Mouse (Mus musculus) liver, embryonic 12.5 days (tissue): ENCODE results near the gene Krt26. TPM values are rescaled to one million over a fixed set of nuclear protein-coding genes. Genes with fewer than 3 reads are reported as not detected.

Source experiments
- ATAC-seq: fragments of 200-750 bp; cut with Nextera tagmentation; 2 replicates; pipeline ENCODE4 v1.8.0; 2017; ENCODE audit warnings: moderate number of reproducible peaks, mild to moderate bottlenecking, moderate library complexity
- H3K27ac ChIP-seq: fragments of 300-500 bp; sonication (generic); 2 replicates; pipeline ENCODE4 v1.5.1; 2016; ENCODE audit warnings: mild to moderate bottlenecking
- H3K27me3 ChIP-seq: fragments of 300-500 bp; sonication (generic); replicated peaks from 2 replicates; pipeline ENCODE4 v1.6.1; 2016; ENCODE audit warnings: mild to moderate bottlenecking, moderate library complexity
- H3K36me3 ChIP-seq: fragments of 300-500 bp; sonication (generic); 2 replicates; pipeline ENCODE4 v1.6.1; 2016; ENCODE audit warnings: mild to moderate bottlenecking, moderate library complexity
- H3K4me1 ChIP-seq: fragments of 300-500 bp; sonication (generic); 2 replicates; pipeline ENCODE4 v1.6.1; 2016
- H3K4me2 ChIP-seq: fragments of 300-500 bp; sonication (generic); 2 replicates; pipeline ENCODE4 v1.6.1; 2016; ENCODE audit warnings: mild to moderate bottlenecking, moderate library complexity
- H3K4me3 ChIP-seq: fragments of 300-500 bp; sonication (generic); 2 replicates; pipeline ENCODE4 v1.5.1; 2016; ENCODE audit warnings: mild to moderate bottlenecking, moderate library complexity
- H3K9ac ChIP-seq: fragments of 300-500 bp; sonication (generic); 2 replicates; pipeline ENCODE4 v1.6.1; 2016; ENCODE audit warnings: mild to moderate bottlenecking, moderate library complexity
- H3K9me3 ChIP-seq: fragments of 300-500 bp; sonication (generic); replicated peaks from 2 replicates; pipeline ENCODE4 v1.6.1; 2016; ENCODE audit warnings: mild to moderate bottlenecking, moderate library complexity
- WGBS: fragments of 180-500 bp; shearing (Covaris S2); methylation state at CpG from one replicate; pipeline ENCODE4 v1.1.7; 2016; ENCODE audit not compliant: insufficient replicate concordance; 5-methylcytosine and 5-hydroxymethylcytosine counted together
- polyA plus RNA-seq: library from polyadenylated mRNA; unstranded; fragments of >200 nt; fragmentation: Nextera tagmentation; extraction: Ambion mirVana; gene quantifications from 2 replicates; pipeline ENCODE4 v1.2.1, GENCODE M21; 2016

Gene Krt26
- polyA plus RNA-seq, 1 experiment from 2014 or later: not detected

DNA sequence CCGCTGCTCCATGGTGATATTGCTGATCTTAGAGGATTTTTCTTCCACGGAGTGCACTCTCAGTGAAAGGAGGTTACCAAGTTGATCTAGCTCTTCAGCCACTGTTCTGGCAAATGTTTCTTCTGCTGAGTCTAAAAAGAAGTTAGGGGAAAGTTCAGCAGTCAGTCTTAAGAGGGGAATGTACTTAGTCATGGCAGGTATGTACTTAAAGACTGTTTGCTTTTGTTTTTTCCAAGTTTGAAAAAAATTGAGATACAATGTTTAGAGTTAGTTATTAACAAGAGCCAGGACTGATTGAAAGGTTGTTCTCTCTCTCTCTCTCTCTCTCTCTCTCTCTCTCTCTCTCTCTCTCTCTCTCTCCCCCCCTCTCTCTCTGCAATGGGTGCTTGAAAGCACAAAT is 8.1 kb downstream of the Krt26 start:
- Histone ChIP-seq H3K4me3 (no peak overlapping the region), H3K27ac (no peak overlapping the region), H3K4me2 (no peak overlapping the region), H3K9me3 (no peaks in the 10 kb centered on the region), H3K27me3 (no peaks in the 10 kb centered on the region; the same call in 1 of the 2 replicates), H3K4me1 (no peaks in the 10 kb centered on the region), H3K9ac (no peak overlapping the region), H3K36me3 (no peaks in the 10 kb centered on the region)
- no peak for ATAC-seq
- WGBS: 52% methylated on average over 2 of the region's 2 CpGs

DNA sequence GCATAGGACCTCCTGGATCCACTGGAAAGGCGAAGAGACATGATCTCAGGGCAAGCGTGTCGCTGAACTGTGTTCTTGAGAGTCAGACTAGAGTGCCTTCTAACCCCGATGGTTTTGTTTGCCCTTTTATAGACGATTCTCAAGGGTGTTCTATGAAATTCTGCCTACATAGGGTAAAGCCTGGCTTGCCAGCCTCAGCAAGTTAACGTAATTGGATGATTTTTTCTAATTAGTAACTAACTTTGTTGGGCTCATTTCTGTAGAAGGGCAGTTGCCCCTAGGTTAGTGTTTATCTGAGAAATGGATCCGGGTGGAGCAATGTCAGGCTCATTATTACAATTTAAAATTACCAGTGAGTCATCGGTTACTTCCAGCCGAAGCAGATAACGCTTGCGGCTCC is 14.9 kb downstream of the Krt26 start, which contains the start of gene Krt25:
Krt25 (minus strand) TSS at position 101 of the 400 bp plus-strand sequence.
- Histone ChIP-seq H3K4me2 (no peak within 1 kb of the TSS), H3K27me3 (no peaks in the 10 kb centered on the region), H3K9ac (no peak within 1 kb of the TSS), H3K4me1 (no peaks in the 10 kb centered on the region), H3K4me3 (no peak within 1 kb of the TSS), H3K27ac (no peak within 1 kb of the TSS), H3K9me3 (no peaks in the 10 kb centered on the region), H3K36me3 (no peaks in the 10 kb centered on the region)
- WGBS: 80% methylated on average over 11 of the region's 11 CpGs
- no peak for ATAC-seq

DNA sequence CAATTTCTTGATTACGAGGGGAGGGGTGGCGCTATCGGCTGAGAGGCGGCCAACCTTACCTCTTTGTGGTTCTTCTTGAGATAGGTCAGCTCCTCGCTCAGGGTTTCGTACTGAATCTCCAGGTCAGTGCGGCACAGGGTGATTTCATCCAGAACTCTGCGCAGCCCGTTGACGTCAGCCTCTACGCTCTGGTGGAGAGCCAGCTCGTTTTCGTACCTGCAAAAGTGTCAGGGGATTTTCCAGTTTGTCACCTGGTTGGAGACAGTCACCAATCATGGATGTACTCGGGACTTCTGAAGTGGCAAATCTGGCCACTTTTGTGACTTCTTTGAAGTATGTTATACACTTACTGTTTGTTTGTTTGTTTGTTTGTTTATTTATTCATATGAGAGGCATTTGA is 16.7 kb downstream of the Krt26 start:
- H3K27me3 ChIP-seq: no peaks in the 10 kb centered on the region
- 64% methylated on average over 14 of the region's 14 CpGs for WGBS
- ATAC-seq: no peak
- H3K9me3 ChIP-seq: no peaks in the 10 kb centered on the region
- no peaks in the 10 kb centered on the region for H3K36me3 ChIP-seq
- no peak overlapping the region for H3K4me3 ChIP-seq
- no peaks in the 10 kb centered on the region for H3K4me1 ChIP-seq
- H3K4me2 ChIP-seq: no peak overlapping the region
- H3K9ac ChIP-seq: no peak overlapping the region
- no peak overlapping the region for H3K27ac ChIP-seq

DNA sequence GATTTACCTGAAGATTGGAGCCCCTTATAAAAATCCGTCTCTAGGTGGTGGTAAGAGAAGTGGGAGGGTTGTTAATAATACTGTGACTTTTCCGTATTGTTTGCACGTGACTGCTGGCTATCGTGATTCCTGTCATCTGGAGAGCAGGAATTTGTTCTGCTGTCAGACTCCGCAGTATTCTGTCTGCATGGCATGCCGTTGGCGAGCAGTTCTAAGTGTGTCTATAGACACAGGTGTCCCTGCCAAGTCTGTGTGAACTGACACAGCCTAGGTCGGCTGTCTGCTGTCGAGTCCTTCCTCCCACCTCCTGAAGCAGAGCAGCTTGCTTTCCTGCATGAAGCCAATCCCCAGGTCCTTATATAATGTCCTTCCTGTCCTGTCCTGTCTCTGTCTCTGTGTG is 18.6 kb downstream of the Krt26 start:
- H3K4me1 ChIP-seq: no peaks in the 10 kb centered on the region
- H3K27me3 ChIP-seq: 0 out of 2 replicates have a peak, but pooled peaks cover 3% of the 10 kb centered on the region
- no peak for ATAC-seq
- 61% methylated on average over 9 of the region's 9 CpGs for WGBS
- no peak overlapping the region for H3K27ac ChIP-seq
- no peak overlapping the region for H3K9ac ChIP-seq
- no peaks in the 10 kb centered on the region for H3K36me3 ChIP-seq
- no peak overlapping the region for H3K4me2 ChIP-seq
- H3K4me3 ChIP-seq: no peak overlapping the region
- no peaks in the 10 kb centered on the region for H3K9me3 ChIP-seq

DNA sequence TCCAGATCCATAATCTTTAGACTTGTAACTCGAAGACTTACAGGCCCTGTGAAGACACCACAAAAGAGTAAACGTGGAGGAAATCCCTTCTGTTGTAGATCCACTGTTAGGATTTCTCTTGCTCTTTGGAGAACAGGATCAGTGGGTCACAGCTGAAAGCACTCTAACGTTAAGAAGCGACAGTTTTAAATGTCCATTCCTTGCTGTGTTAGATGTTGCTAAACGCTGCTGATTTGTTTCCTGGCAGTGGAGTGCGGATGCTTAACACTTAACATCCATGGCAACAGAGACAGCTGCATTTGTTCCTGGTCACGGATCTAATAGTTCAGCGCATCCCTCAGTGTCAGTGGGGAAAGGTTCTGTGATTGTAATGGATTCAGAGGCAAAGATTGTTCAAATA is 21.2 kb downstream of the Krt26 start:
- no peak for ATAC-seq
- WGBS: 64% methylated on average over 8 of the region's 8 CpGs
- 0 out of 2 replicates have a peak, but pooled peaks cover 3% of the 10 kb centered on the region for H3K27me3 ChIP-seq

DNA sequence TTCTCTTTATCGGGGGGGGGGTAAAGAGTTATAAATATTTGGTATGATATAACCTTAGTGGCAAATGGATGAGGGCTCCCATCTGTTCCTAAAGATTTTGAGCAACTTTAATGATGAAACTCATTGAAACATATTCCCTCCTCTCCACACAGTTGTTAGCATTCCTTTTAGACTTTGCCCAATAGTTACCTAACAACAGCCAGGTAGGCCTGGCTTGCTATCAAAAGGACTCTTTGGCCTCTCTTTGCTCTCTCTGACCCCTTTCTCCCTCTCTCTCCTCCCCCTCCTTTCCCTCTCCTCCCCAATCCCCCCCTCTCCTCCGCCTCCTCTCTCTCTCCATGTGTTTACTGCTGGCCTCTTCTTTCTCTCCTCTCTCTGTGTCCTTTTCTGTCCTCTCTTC is 23.2 kb downstream of the Krt26 start:
- 62% methylated on average over 2 of the region's 2 CpGs for WGBS
- H3K36me3 ChIP-seq: no peaks in the 10 kb centered on the region
- 0 out of 2 replicates have a peak, but pooled peaks cover 3% of the 10 kb centered on the region for H3K27me3 ChIP-seq
- H3K4me3 ChIP-seq: no peak overlapping the region
- no peak overlapping the region for H3K27ac ChIP-seq
- no peaks in the 10 kb centered on the region for H3K4me1 ChIP-seq
- ATAC-seq: no peak
- no peaks in the 10 kb centered on the region for H3K9me3 ChIP-seq
- no peak overlapping the region for H3K9ac ChIP-seq
- no peak overlapping the region for H3K4me2 ChIP-seq

More for the DNA sequence above, 21.2 kb downstream of the Krt26 start:
- no peaks in the 10 kb centered on the region for H3K9me3 ChIP-seq
- H3K9ac ChIP-seq: no peak overlapping the region
- no peak overlapping the region for H3K27ac ChIP-seq
- no peaks in the 10 kb centered on the region for H3K36me3 ChIP-seq
- H3K4me3 ChIP-seq: no peak overlapping the region
- no peaks in the 10 kb centered on the region for H3K4me1 ChIP-seq
- H3K4me2 ChIP-seq: no peak overlapping the region

DNA sequence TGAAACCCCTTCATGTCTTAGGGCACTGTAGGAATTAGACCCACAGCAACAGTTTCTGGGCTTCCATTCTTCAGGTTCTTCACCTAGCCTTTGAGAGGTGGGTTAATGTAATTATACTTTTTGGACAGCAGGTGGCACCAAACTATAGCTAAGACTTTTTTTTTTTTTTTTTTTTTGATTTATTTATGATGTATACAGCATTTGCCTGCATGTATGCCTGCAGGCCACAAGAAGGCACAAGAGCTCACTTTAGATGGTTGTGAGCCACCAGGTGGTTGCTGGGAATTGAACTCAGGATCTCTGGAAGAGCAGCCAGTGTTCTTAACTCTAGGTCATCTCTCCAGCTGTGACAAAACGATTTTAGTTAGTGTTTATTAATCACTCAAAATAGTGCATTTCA is 26.9 kb downstream of the Krt26 start:
- Histone ChIP-seq H3K4me3 (no peak overlapping the region), H3K27ac (no peak overlapping the region), H3K36me3 (no peaks in the 10 kb centered on the region), H3K9ac (no peak overlapping the region), H3K9me3 (no peaks in the 10 kb centered on the region), H3K4me1 (no peaks in the 10 kb centered on the region), H3K27me3 (0 out of 2 replicates have a peak, but pooled peaks cover 3% of the 10 kb centered on the region), H3K4me2 (no peak overlapping the region)
- WGBS: 72% methylated on average over 1 of the region's 1 CpGs
- ATAC-seq: no peak

DNA sequence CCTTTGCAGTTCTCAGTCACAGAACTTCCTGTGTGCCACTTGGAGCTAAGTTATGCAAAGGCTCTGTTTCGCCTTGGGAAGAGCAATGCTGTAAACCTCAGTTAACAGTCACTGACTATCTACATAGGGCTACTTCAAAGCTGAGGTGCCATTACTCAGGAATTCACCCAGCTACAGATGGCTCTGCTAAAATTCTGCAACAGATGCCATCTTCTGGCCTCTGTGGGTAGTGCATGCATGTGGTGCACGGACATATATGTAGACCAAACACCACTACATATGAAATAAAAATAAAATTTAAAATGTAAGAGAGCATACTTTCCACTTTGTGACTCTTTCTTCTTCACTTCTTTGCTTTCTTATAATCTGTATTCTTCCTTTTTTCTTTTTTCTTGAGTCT is 30.2 kb downstream of the Krt26 start:
- 16% methylated on average over 2 of the region's 2 CpGs for WGBS
- Histone ChIP-seq H3K4me3 (no peak overlapping the region), H3K27ac (no peak overlapping the region), H3K4me1 (no peaks in the 10 kb centered on the region), H3K9ac (no peak overlapping the region), H3K9me3 (no peaks in the 10 kb centered on the region), H3K27me3 (no peaks in the 10 kb centered on the region), H3K4me2 (no peak overlapping the region), H3K36me3 (no peaks in the 10 kb centered on the region)
- ATAC-seq: no peak

DNA sequence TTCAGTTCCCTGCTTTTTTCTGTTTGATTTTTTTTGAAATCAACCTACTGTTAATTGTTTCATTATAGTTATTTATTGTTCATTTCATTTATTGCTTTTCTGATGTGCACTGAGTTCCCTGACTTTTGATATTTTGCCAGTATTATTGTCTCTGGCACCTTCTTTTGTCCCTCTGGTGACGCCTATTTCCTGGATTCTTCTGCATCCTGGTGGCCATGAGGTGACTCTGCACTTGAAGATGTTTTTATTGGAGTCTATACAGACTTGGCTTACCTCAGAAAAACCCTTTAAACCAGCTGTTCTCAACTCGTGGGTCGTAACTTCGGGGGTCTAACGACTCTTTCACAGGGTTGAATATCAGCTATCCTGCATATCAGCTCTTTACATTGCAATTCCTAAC is 42.7 kb downstream of the Krt26 start:
- ATAC-seq: no peak
- H3K27ac ChIP-seq: no peak overlapping the region
- no peak overlapping the region for H3K4me3 ChIP-seq
- no peak overlapping the region for H3K9ac ChIP-seq
- no peak overlapping the region for H3K4me2 ChIP-seq
- no peaks in the 10 kb centered on the region for H3K36me3 ChIP-seq
- no peaks in the 10 kb centered on the region for H3K4me1 ChIP-seq
- WGBS: 45% methylated on average over 5 of the region's 5 CpGs
- no peaks in the 10 kb centered on the region for H3K9me3 ChIP-seq
- no peaks in the 10 kb centered on the region for H3K27me3 ChIP-seq

DNA sequence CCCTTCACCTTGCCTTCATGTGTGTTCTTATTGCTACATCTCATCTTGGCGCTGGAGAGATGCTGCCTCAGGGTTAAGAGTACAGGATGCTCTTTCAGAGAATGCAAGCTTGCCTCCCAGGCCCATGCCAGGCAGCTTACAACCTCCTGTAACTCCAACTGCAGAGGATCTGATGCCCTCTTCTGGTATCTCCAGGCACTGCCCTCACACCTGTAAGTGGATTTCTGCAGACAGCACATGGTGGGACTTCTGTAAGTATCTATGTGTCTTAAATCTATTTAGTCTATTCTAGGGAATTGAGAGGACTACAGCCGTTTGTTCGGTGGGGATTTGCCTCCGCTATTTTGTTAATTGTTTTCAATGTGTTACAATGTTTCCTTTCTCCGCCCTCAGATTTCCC is 44.9 kb downstream of the Krt26 start:
- no peak overlapping the region for H3K9ac ChIP-seq

DNA sequence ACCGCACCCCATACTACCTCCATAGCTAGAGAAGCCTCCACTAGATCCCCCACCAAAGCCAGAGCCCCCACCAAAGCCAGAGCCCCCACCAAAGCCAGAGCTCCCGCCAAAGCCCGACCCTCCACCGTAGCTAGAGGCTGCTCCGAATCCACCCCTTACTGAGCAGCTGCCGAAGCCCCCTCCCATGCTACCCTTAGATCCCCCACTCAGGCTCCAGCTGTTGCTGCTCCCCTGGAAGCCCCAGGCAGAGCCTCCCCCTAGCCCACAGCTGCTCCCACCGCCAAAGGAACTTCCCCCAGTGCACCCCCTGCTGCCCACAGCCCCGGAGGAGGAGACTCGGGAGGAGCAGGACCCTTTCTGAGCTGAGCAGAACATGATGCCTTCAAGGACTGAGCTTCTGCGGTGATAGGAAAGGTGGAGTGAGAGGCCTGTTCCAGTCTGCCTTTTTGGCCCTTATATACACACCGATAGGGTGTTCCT is 52.9 kb downstream of the Krt26 start, which contains the start of gene Krt24:
Krt24 (minus strand) TSS at position 430 of the 480 bp plus-strand sequence.
- Histone ChIP-seq H3K9me3 (no peaks in the 10 kb centered on the region), H3K27me3 (no peaks in the 10 kb centered on the region), H3K4me2 (no peak within 1 kb of the TSS), H3K4me3 (no peak within 1 kb of the TSS), H3K27ac (no peak within 1 kb of the TSS), H3K36me3 (no peaks in the 10 kb centered on the region), H3K4me1 (no peaks in the 10 kb centered on the region), H3K9ac (no peak within 1 kb of the TSS)
- 51% methylated on average over 11 of the region's 11 CpGs for WGBS
- ATAC-seq: no peak

More for the DNA sequence above, 44.9 kb downstream of the Krt26 start:
- Histone ChIP-seq H3K27ac (no peak overlapping the region), H3K4me2 (no peak overlapping the region), H3K27me3 (no peaks in the 10 kb centered on the region), H3K36me3 (no peaks in the 10 kb centered on the region), H3K4me1 (no peaks in the 10 kb centered on the region), H3K9me3 (no peaks in the 10 kb centered on the region), H3K4me3 (no peak overlapping the region)
- no peak for ATAC-seq
- 52% methylated on average over 5 of the region's 5 CpGs for WGBS

DNA sequence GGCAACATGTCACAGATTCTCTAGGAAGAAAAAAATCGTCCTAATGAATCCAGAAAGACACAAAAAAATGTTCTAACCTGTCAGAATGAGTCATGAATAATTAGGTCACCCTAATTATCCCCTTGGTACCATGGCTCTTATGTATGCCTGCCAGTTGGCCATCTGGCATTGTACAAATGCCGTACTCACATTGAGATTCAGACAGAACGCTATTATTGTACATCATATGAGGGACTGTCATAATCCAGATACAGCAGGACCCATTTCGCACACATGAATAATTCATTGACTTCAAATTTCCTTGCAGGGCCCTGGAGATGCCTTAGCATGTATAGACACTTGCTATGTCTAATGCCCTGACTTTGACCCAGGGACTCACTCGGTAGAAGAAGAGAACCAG is 53.8 kb downstream of the Krt26 start:
- Histone ChIP-seq H3K9me3 (no peaks in the 10 kb centered on the region), H3K36me3 (no peaks in the 10 kb centered on the region), H3K27ac (no peak overlapping the region), H3K9ac (no peak overlapping the region), H3K4me3 (no peak overlapping the region), H3K4me1 (no peaks in the 10 kb centered on the region), H3K4me2 (no peak overlapping the region), H3K27me3 (no peaks in the 10 kb centered on the region)
- ATAC-seq: no peak
- WGBS: 65% methylated on average over 5 of the region's 5 CpGs

DNA sequence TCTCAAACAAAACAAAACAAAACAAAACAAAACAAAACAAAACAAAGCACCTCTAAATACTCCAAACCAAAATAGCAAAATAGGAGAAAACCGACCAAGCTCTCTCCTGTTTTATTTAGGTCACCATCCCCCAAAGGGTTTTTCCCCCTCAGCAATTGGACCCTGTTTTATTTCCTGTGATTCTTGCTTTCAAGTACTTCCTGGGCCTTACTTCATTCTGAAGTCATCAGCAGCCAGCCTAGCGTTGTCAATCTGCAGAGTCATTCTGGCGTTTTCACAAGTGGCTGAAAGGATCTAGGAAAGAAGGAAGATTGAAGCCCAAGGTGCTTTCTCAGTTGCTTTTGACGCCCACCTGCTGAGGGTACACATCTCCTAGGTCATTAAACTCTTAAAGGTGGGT is 54.4 kb downstream of the Krt26 start:
- 39% methylated on average over 4 of the region's 4 CpGs for WGBS
- H3K36me3 ChIP-seq: no peaks in the 10 kb centered on the region
- H3K27ac ChIP-seq: no peak overlapping the region
- no peaks in the 10 kb centered on the region for H3K27me3 ChIP-seq
- no peaks in the 10 kb centered on the region for H3K9me3 ChIP-seq
- H3K4me3 ChIP-seq: no peak overlapping the region
- no peak for ATAC-seq
- H3K4me2 ChIP-seq: no peak overlapping the region
- H3K9ac ChIP-seq: no peak overlapping the region
- no peaks in the 10 kb centered on the region for H3K4me1 ChIP-seq
